Comparison of ENCODE assay signal across 47 mouse cellular contexts in the genomic region with DNA sequence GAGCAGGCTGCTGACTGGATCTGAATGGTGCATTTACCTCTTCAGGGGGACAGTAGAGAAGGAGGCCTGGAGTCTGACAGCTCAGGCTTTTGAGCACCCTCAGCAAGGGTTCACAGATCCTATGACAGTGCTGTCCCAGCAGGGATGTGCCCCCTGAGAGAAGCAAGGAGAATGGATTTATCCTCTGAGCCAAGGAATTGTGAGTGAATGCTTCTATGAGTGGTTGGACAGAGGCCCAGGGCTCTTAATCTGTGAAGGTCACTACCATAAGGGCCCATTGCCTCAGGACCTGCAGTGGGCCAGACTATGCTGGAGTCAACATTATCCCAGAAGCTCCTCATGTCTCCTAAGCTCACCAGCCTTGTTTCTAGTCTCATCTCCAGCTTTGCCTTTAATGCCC. TPM values are rescaled to one million over a fixed set of nuclear protein-coding genes. Genes with fewer than 3 reads are reported as not detected.
"Had no signal": no experiment of that assay in that cellular context is flagged by ENCODE, and none has a peak within 500 bp of the region (broad histone marks: within the 10 kb centered on the region; RNA-seq: fewer than 3 reads in every experiment).

No protein-coding gene starts in this region.

- H3K9me3 ChIP-seq: limb, embryonic 12.5 days; limb, embryonic 13.5 days; limb, embryonic 15.5 days; liver, embryonic 12.5 days; liver, embryonic 13.5 days; liver, embryonic 15.5 days; lung, embryonic 15.5 days; midbrain, embryonic 10.5 days; midbrain, embryonic 12.5 days; midbrain, embryonic 13.5 days; midbrain, embryonic 15.5 days; neural tube, embryonic 12.5 days; neural tube, embryonic 13.5 days had no signal

- H3K4me3 ChIP-seq: limb, embryonic 12.5 days; limb, embryonic 13.5 days; limb, embryonic 15.5 days; liver, embryonic 12.5 days; liver, embryonic 13.5 days; liver, embryonic 15.5 days; lung, embryonic 15.5 days; megakaryocyte, embryonic 14.5 days; midbrain, embryonic 10.5 days; midbrain, embryonic 12.5 days; midbrain, embryonic 13.5 days; midbrain, embryonic 15.5 days; myocyte; neural tube, embryonic 12.5 days; neural tube, embryonic 13.5 days had no signal

- H3K4me1 ChIP-seq: liver, embryonic 12.5 days; liver, embryonic 13.5 days; liver, embryonic 15.5 days; megakaryocyte, embryonic 14.5 days; midbrain, embryonic 12.5 days; midbrain, embryonic 13.5 days; midbrain, embryonic 15.5 days; neural tube, embryonic 13.5 days had no signal

- H3K9ac ChIP-seq: limb, embryonic 12.5 days; limb, embryonic 13.5 days; limb, embryonic 15.5 days; liver, embryonic 12.5 days; liver, embryonic 13.5 days; liver, embryonic 14.5 days; liver, embryonic 15.5 days; liver, postnatal 0 days; lung, embryonic 14.5 days; lung, embryonic 15.5 days; midbrain, embryonic 12.5 days; midbrain, embryonic 13.5 days; midbrain, embryonic 15.5 days; neural tube, embryonic 12.5 days; neural tube, embryonic 13.5 days had no signal

- DNase-seq: left cerebral cortex, postnatal 4 days; liver; liver, embryonic 13.5 days; liver, postnatal 0 days; lung, adult 18-20 months; lung, adult 2 months; lung, embryonic 14.5 days; lung, postnatal 10 days; lung, postnatal 14 days; lung, postnatal 36 days; lung, postnatal 4 days; midbrain, embryonic 14.5 days had no signal

- H3K27me3 ChIP-seq: liver, embryonic 15.5 days; lung, embryonic 15.5 days; midbrain, embryonic 15.5 days had no signal

- H3K36me3 ChIP-seq: limb, embryonic 12.5 days; limb, embryonic 13.5 days; limb, embryonic 15.5 days; liver, embryonic 12.5 days; liver, embryonic 13.5 days; liver, embryonic 15.5 days; lung, embryonic 15.5 days; midbrain, embryonic 10.5 days; midbrain, embryonic 12.5 days; midbrain, embryonic 13.5 days; midbrain, embryonic 15.5 days; neural tube, embryonic 12.5 days; neural tube, embryonic 13.5 days had no signal

- H3K27ac ChIP-seq: limb, embryonic 12.5 days; limb, embryonic 13.5 days; limb, embryonic 15.5 days; liver, embryonic 12.5 days; liver, embryonic 13.5 days; liver, embryonic 14.5 days; liver, embryonic 15.5 days; lung, embryonic 15.5 days; macrophage; midbrain, embryonic 10.5 days; midbrain, embryonic 12.5 days; midbrain, embryonic 13.5 days; midbrain, embryonic 15.5 days; neural tube, embryonic 12.5 days; neural tube, embryonic 13.5 days had no signal

RNA-seq across cellular contexts. Expression of a gene that starts 7.6 kb away (rescaled TPM):
- total RNA-seq: left cerebral cortex, postnatal 10 days; left cerebral cortex, postnatal 14 days; left cerebral cortex, postnatal 25 days; left cerebral cortex, postnatal 36 days; left cerebral cortex, postnatal 4 days; liver, adult 2 months; megakaryocyte progenitor cell, adult 5-6 weeks; megakaryocyte, adult 5-6 weeks; megakaryocyte-erythroid progenitor cell, adult 5-6 weeks; midbrain, postnatal 0 days; monocyte, adult 5-6 weeks had no signal
- polyA plus RNA-seq: limb, embryonic 11.5 days; limb, embryonic 12.5 days; limb, embryonic 13.5 days; limb, embryonic 14.5 days; limb, embryonic 15.5 days; liver, adult 2 months; liver, embryonic 11.5 days; liver, embryonic 12.5 days; liver, embryonic 13.5 days; liver, embryonic 14.5 days; liver, embryonic 15.5 days; liver, embryonic 16.5 days; liver, postnatal 0 days; lung, adult 2 months; lung, embryonic 14.5 days; lung, embryonic 15.5 days; lung, embryonic 16.5 days; lung, postnatal 0 days; macrophage; midbrain, embryonic 10.5 days; midbrain, embryonic 11.5 days; midbrain, embryonic 12.5 days; midbrain, embryonic 13.5 days; midbrain, embryonic 14.5 days; midbrain, embryonic 15.5 days; midbrain, embryonic 16.5 days; midbrain, postnatal 0 days; myocyte; neural tube, embryonic 11.5 days; neural tube, embryonic 12.5 days; neural tube, embryonic 13.5 days had no signal

RNA-seq across cellular contexts. Expression of a gene that starts 23.4 kb away (rescaled TPM):
- polyA plus RNA-seq: myocyte had no signal
